Comparison of ENCODE assay signal across 8 mouse cellular contexts in the genomic region with DNA sequence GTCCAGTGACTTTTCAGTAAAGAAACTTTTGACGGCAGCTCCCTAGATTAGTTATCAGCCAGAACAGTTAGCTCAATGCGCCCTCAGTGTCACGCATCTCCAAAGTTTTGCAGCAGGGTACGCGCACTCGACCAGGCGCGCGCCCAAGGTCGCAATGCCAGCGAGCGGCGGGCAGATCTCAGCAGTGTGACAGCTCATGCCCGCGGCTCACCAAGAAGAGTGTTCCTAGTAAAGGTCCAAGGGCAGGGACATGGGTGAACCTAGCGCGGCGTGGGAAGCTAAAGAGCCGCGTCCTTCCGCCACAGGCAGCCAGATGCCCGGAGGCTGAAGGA. TPM values are rescaled to one million over a fixed set of nuclear protein-coding genes. Genes with fewer than 3 reads are reported as not detected.
DNase-seq lines count a peak whose midpoint lies in the region; ATAC-seq lines count a peak whose summit lies in the region.

No protein-coding gene starts in this region.

- H3K4me1 ChIP-seq in hindbrain, embryonic 14.5 days (replicated peaks; ENCODE audit: control insufficient read depth, insufficient read depth, low read length) = 0 out of 2 replicates have a peak, but pooled peaks cover 8% of the 10 kb centered on the region
- peaks cover 17% of the 10 kb centered on the region for H3K4me1 ChIP-seq in midbrain, embryonic 13.5 days (replicated peaks)

- no peaks in the 10 kb centered on the region for H3K9me3 ChIP-seq in hindbrain, embryonic 14.5 days (ENCODE audit: control insufficient read depth, low read length)
- no peaks in the 10 kb centered on the region for H3K9me3 ChIP-seq in midbrain, embryonic 13.5 days

- H3K4me3 ChIP-seq in hindbrain, embryonic 14.5 days (replicated peaks; ENCODE audit: low read length) = peak overlapping the region; percentile 58
- H3K4me3 ChIP-seq in midbrain, embryonic 13.5 days (replicated peaks) = peak overlapping the region; percentile 73

- no peaks in the 10 kb centered on the region for H3K36me3 ChIP-seq in hindbrain, embryonic 14.5 days (replicated peaks; ENCODE audit: control insufficient read depth, insufficient read depth)
- H3K36me3 ChIP-seq in midbrain, embryonic 13.5 days = 0 out of 2 replicates have a peak, but pooled peaks cover 8% of the 10 kb centered on the region

- DNase-seq in cerebellum, adult 18-20 months = no peak
- peak; percentile 16 to 20 for DNase-seq in right cerebral cortex, postnatal 36 days (ENCODE audit: low spot score in 2 of 2)
- DNase-seq in right cerebral cortex, postnatal 4 days = no peak
- no peak for DNase-seq in hindbrain, embryonic 14.5 days (ENCODE audit: low spot score)
- DNase-seq in right cerebral cortex, postnatal 10 days (ENCODE audit: low spot score in 2 of 2) = no peak

- peak; percentile 65 for ATAC-seq in cerebellum, adult (ENCODE audit: insufficient number of reproducible peaks, low FRiP score, low TSS enrichment)
- peak; percentile 56 for ATAC-seq in hindbrain, embryonic 14.5 days (ENCODE audit: low FRiP score)
- ATAC-seq in midbrain, embryonic 13.5 days = peak; percentile 76
- no peak for ATAC-seq in granulocyte monocyte progenitor cell, adult 5-6 weeks (replicated peaks; ENCODE audit: poor library complexity, severe bottlenecking)

- H3K27me3 ChIP-seq in hindbrain, embryonic 14.5 days (ENCODE audit: control insufficient read depth, insufficient read depth, low read length) = no peaks in the 10 kb centered on the region
- H3K27me3 ChIP-seq in midbrain, embryonic 13.5 days = no peaks in the 10 kb centered on the region

- peak overlapping the region; percentile 61 for H3K4me2 ChIP-seq in hindbrain, embryonic 14.5 days (replicated peaks)
- H3K4me2 ChIP-seq in midbrain, embryonic 13.5 days (replicated peaks) = peak overlapping the region; percentile 75

- peak overlapping the region; percentile 66 for H3K27ac ChIP-seq in hindbrain, embryonic 14.5 days
- peak overlapping the region; percentile 86 for H3K27ac ChIP-seq in midbrain, embryonic 13.5 days

- under 1% methylated on average over 22 of the region's 22 CpGs for WGBS in hindbrain, embryonic 14.5 days
- under 1% methylated on average over 22 of the region's 22 CpGs for WGBS in midbrain, embryonic 13.5 days

- peak overlapping the region; percentile 64 for H3K9ac ChIP-seq in hindbrain, embryonic 14.5 days
- peak overlapping the region; percentile 74 for H3K9ac ChIP-seq in midbrain, embryonic 13.5 days (replicated peaks)

RNA-seq across cellular contexts. Expression of a gene that starts 0.3 kb away (rescaled TPM):
- 36.0 and 36.3 TPM in 2 replicates for polyA plus RNA-seq in hindbrain, embryonic 14.5 days (2014; fragmentation: Nextera tagmentation; extraction: Ambion mirVana)
- polyA plus RNA-seq in midbrain, embryonic 13.5 days (2015; fragmentation: Nextera tagmentation; extraction: Ambion mirVana) = 45.1 and 46.3 TPM in 2 replicates
- 35.6 and 51.4 TPM in 2 replicates for total RNA-seq in granulocyte monocyte progenitor cell, adult 5-6 weeks (2014; fragmentation: Nextera tagmentation)
- 50.7 and 58.2 TPM in 2 replicates for total RNA-seq in granulocyte monocyte progenitor cell, adult 5-6 weeks (2017)

RNA-seq across cellular contexts. Expression of a gene that starts 0.6 kb away (rescaled TPM):
- polyA plus RNA-seq in hindbrain, embryonic 14.5 days (2014; fragmentation: Nextera tagmentation; extraction: Ambion mirVana) = 8.6 and 9.7 TPM in 2 replicates
- polyA plus RNA-seq in midbrain, embryonic 13.5 days (2015; fragmentation: Nextera tagmentation; extraction: Ambion mirVana) = 18.5 and 20.0 TPM in 2 replicates
- 22.0 and 38.4 TPM in 2 replicates for total RNA-seq in granulocyte monocyte progenitor cell, adult 5-6 weeks (2014; fragmentation: Nextera tagmentation)
- 33.9 and 43.1 TPM in 2 replicates for total RNA-seq in granulocyte monocyte progenitor cell, adult 5-6 weeks (2017)

RNA-seq across cellular contexts. Expression of a gene that starts 22.2 kb away (rescaled TPM):
- 26.2 and 28.3 TPM in 2 replicates for polyA plus RNA-seq in hindbrain, embryonic 14.5 days (2014; fragmentation: Nextera tagmentation; extraction: Ambion mirVana)
- polyA plus RNA-seq in midbrain, embryonic 13.5 days (2015; fragmentation: Nextera tagmentation; extraction: Ambion mirVana) = 18.1 and 20.1 TPM in 2 replicates
- total RNA-seq in granulocyte monocyte progenitor cell, adult 5-6 weeks (2014; fragmentation: Nextera tagmentation) = 9.8 and 10.8 TPM in 2 replicates
- 10.6 and 15.1 TPM in 2 replicates for total RNA-seq in granulocyte monocyte progenitor cell, adult 5-6 weeks (2017)

RNA-seq across cellular contexts. Expression of a gene that starts 57.8 kb away (rescaled TPM):
- polyA plus RNA-seq in hindbrain, embryonic 14.5 days (2014; fragmentation: Nextera tagmentation; extraction: Ambion mirVana) = 5.5 and 6.1 TPM in 2 replicates
- 4.8 and 6.7 TPM in 2 replicates for polyA plus RNA-seq in midbrain, embryonic 13.5 days (2015; fragmentation: Nextera tagmentation; extraction: Ambion mirVana)
- not detected in 2 replicates for total RNA-seq in granulocyte monocyte progenitor cell, adult 5-6 weeks (2014; fragmentation: Nextera tagmentation)
- total RNA-seq in granulocyte monocyte progenitor cell, adult 5-6 weeks (2017) = 0.82 TPM in 1 of 2 replicates, not detected in the other

Comparison
In these comparisons a context has a peak if more than half of its experiments do, and no peak if none do; other contexts are left out.
1. DNase-seq: peak in right cerebral cortex, postnatal 36 days (2 of 2); none in cerebellum, adult 18-20 months (0 of 2), right cerebral cortex, postnatal 4 days (single experiment), hindbrain, embryonic 14.5 days (single experiment) and right cerebral cortex, postnatal 10 days (0 of 2).